Mouse (Mus musculus): ENCODE data around the gene Npnt. TPM values are rescaled to one million over a fixed set of nuclear protein-coding genes. Genes with fewer than 3 reads are reported as not detected.

The Npnt gene
- total RNA-seq, 1 experiment = 8.6 TPM

DNA sequence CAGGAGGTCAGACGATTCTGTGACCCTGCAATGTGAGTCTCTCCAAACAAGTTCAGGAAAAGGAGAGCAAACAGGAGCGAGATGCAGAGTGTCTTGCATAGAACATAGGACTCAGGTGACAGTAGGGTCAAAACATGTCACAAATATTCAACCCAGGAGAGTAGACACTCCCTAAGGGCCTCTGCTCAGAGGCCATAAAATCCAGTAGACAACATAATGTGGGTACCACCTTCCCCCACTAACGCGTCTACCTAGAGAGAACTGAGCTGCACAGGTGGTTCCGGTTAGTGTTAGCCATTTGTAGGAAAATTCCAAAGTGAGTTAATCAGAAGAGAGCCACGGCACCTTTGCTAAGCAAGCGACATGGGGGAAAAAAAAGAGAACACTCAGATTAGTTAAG is 5.9 kb downstream of the Npnt start:
- Histone ChIP-seq H3K4me3 (ENCODE audit: insufficient read depth in 1 of 2, low read depth in 1 of 2, low read length in 2 of 2, poor library complexity in 1 of 2, severe bottlenecking in 1 of 2) (no peak overlapping the region), H3K4me1 (ENCODE audit: control insufficient read depth in 2 of 2, insufficient read depth in 2 of 2, low read length in 2 of 2, poor library complexity in 1 of 2) (no peaks in the 10 kb centered on the region), H3K36me3 (ENCODE audit: control insufficient read depth, insufficient read depth, low read length, poor library complexity, severe bottlenecking) (no peaks in the 10 kb centered on the region), H3K9ac (ENCODE audit: insufficient read depth, low read depth, low read length, poor library complexity, severe bottlenecking) (no peak overlapping the region), H3K9me3 (ENCODE audit: control insufficient read depth, insufficient read depth, low read depth, low read length) (no peaks in the 10 kb centered on the region), H3K27ac (ENCODE audit: insufficient read depth, low read depth, low read length, poor library complexity, severe bottlenecking) (no peak overlapping the region)
- in situ Hi-C loops (cut with MboI; ENCODE audit: low sequenced_read_pairs in 2 of 2, unreplicated experiment in 2 of 2) = no loop called here
- no peak for DNase-seq (ENCODE audit: low read depth, low spot score)
- TF ChIP-seq ZC3H11A (IDR thresholded peaks at IDR 0.05; ENCODE audit: borderline replicate concordance, low read depth, low read length) (no peak), MAFK (IDR thresholded peaks at IDR 0.05; ENCODE audit: insufficient read depth, low read depth, low read length) (no peak), CHD2 (IDR thresholded peaks at IDR 0.05; ENCODE audit: low read depth, low read length) (no peak), ZNF384 (IDR thresholded peaks at IDR 0.05; ENCODE audit: low read depth, low read length) (no peak), HCFC1 (IDR thresholded peaks at IDR 0.05; ENCODE audit: borderline replicate concordance, insufficient read depth, low read length) (no peak)

GRCm38 (mm10) chr3:132942778-132943177 is 7.3 kb downstream of the Npnt start:
- H3K27ac ChIP-seq (ENCODE audit: insufficient read depth, low read depth, low read length, poor library complexity, severe bottlenecking) = no peak overlapping the region
- no peaks in the 10 kb centered on the region for H3K4me1 ChIP-seq (ENCODE audit: control insufficient read depth in 2 of 2, insufficient read depth in 2 of 2, low read length in 2 of 2, poor library complexity in 1 of 2)
- H3K9ac ChIP-seq (ENCODE audit: insufficient read depth, low read depth, low read length, poor library complexity, severe bottlenecking) = no peak overlapping the region
- DNase-seq (ENCODE audit: low read depth, low spot score) = no peak
- H3K4me3 ChIP-seq (ENCODE audit: insufficient read depth in 1 of 2, low read depth in 1 of 2, low read length in 2 of 2, poor library complexity in 1 of 2, severe bottlenecking in 1 of 2) = no peak overlapping the region
- TF ChIP-seq MAFK (IDR thresholded peaks at IDR 0.05; ENCODE audit: insufficient read depth, low read depth, low read length) = no peak
- no peak for TF ChIP-seq ZC3H11A (IDR thresholded peaks at IDR 0.05; ENCODE audit: borderline replicate concordance, low read depth, low read length)
- no peak for TF ChIP-seq ZNF384 (IDR thresholded peaks at IDR 0.05; ENCODE audit: low read depth, low read length)
- TF ChIP-seq CHD2 (IDR thresholded peaks at IDR 0.05; ENCODE audit: low read depth, low read length) = no peak
- no peak for TF ChIP-seq HCFC1 (IDR thresholded peaks at IDR 0.05; ENCODE audit: borderline replicate concordance, insufficient read depth, low read length)
- no peaks in the 10 kb centered on the region for H3K9me3 ChIP-seq (ENCODE audit: control insufficient read depth, insufficient read depth, low read depth, low read length)
- H3K36me3 ChIP-seq (ENCODE audit: control insufficient read depth, insufficient read depth, low read length, poor library complexity, severe bottlenecking) = no peaks in the 10 kb centered on the region
- in situ Hi-C loops (cut with MboI; ENCODE audit: low sequenced_read_pairs in 2 of 2, unreplicated experiment in 2 of 2) = no loop called here

- no peak overlapping the region for H3K9ac ChIP-seq (ENCODE audit: insufficient read depth, low read depth, low read length, poor library complexity, severe bottlenecking)
- H3K27ac ChIP-seq (ENCODE audit: insufficient read depth, low read depth, low read length, poor library complexity, severe bottlenecking) = no peak overlapping the region
- H3K9me3 ChIP-seq (ENCODE audit: control insufficient read depth, insufficient read depth, low read depth, low read length) = no peaks in the 10 kb centered on the region
- in situ Hi-C loops (cut with MboI; ENCODE audit: low sequenced_read_pairs in 2 of 2, unreplicated experiment in 2 of 2) = no loop called here
- TF ChIP-seq ZNF384 (IDR thresholded peaks at IDR 0.05; ENCODE audit: low read depth, low read length) (no peak), ZC3H11A (IDR thresholded peaks at IDR 0.05; ENCODE audit: borderline replicate concordance, low read depth, low read length) (no peak), HCFC1 (IDR thresholded peaks at IDR 0.05; ENCODE audit: borderline replicate concordance, insufficient read depth, low read length) (no peak), MAFK (IDR thresholded peaks at IDR 0.05; ENCODE audit: insufficient read depth, low read depth, low read length) (no peak), CHD2 (IDR thresholded peaks at IDR 0.05; ENCODE audit: low read depth, low read length) (no peak)
- H3K4me3 ChIP-seq (ENCODE audit: insufficient read depth in 1 of 2, low read depth in 1 of 2, low read length in 2 of 2, poor library complexity in 1 of 2, severe bottlenecking in 1 of 2) = no peak overlapping the region
- no peaks in the 10 kb centered on the region for H3K36me3 ChIP-seq (ENCODE audit: control insufficient read depth, insufficient read depth, low read length, poor library complexity, severe bottlenecking)
- no peaks in the 10 kb centered on the region for H3K4me1 ChIP-seq (ENCODE audit: control insufficient read depth in 2 of 2, insufficient read depth in 2 of 2, low read length in 2 of 2, poor library complexity in 1 of 2)
- DNase-seq (ENCODE audit: low read depth, low spot score) = no peak
These were observed 9.7 kb downstream of the Npnt start for GRCm38 (mm10) chr3:132940181-132940990.

DNA sequence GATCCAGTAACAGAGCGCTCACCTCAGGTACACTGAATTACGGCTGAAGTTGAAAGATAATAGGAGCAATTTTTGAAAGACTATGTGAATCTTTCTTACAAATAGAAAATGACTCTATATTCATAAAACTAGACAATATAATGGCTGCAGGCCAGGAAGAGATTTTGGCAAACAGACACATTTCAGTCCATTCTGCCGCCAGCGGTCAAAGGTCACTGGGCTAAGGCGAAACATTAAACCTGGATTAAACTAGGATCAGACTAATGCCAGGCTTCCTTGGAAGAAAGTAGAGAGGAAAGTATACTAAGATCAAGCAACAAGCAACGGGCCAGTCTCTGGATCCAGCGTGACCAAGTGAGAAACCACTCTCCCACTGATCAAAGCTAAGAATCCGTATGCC is 11.1 kb downstream of the Npnt start:
- no peak for DNase-seq (ENCODE audit: low read depth, low spot score)
- in situ Hi-C loops (cut with MboI; ENCODE audit: low sequenced_read_pairs in 2 of 2, unreplicated experiment in 2 of 2) = no loop called here
- Histone ChIP-seq H3K36me3 (ENCODE audit: control insufficient read depth, insufficient read depth, low read length, poor library complexity, severe bottlenecking) (no peaks in the 10 kb centered on the region), H3K4me1 (ENCODE audit: control insufficient read depth in 2 of 2, insufficient read depth in 2 of 2, low read length in 2 of 2, poor library complexity in 1 of 2) (no peaks in the 10 kb centered on the region), H3K9me3 (ENCODE audit: control insufficient read depth, insufficient read depth, low read depth, low read length) (no peaks in the 10 kb centered on the region), H3K27ac (ENCODE audit: insufficient read depth, low read depth, low read length, poor library complexity, severe bottlenecking) (no peak overlapping the region), H3K9ac (ENCODE audit: insufficient read depth, low read depth, low read length, poor library complexity, severe bottlenecking) (no peak overlapping the region), H3K4me3 (ENCODE audit: insufficient read depth in 1 of 2, low read depth in 1 of 2, low read length in 2 of 2, poor library complexity in 1 of 2, severe bottlenecking in 1 of 2) (no peak overlapping the region)
- no peak for TF ChIP-seq ZC3H11A (IDR thresholded peaks at IDR 0.05; ENCODE audit: borderline replicate concordance, low read depth, low read length)
- no peak for TF ChIP-seq HCFC1 (IDR thresholded peaks at IDR 0.05; ENCODE audit: borderline replicate concordance, insufficient read depth, low read length)
- no peak for TF ChIP-seq CHD2 (IDR thresholded peaks at IDR 0.05; ENCODE audit: low read depth, low read length)
- TF ChIP-seq ZNF384 (IDR thresholded peaks at IDR 0.05; ENCODE audit: low read depth, low read length) = no peak
- TF ChIP-seq MAFK (IDR thresholded peaks at IDR 0.05; ENCODE audit: insufficient read depth, low read depth, low read length) = no peak

All from ES-E14 (cell line).